ENCODE assay signal across 19 mouse cellular contexts in the genomic region with DNA sequence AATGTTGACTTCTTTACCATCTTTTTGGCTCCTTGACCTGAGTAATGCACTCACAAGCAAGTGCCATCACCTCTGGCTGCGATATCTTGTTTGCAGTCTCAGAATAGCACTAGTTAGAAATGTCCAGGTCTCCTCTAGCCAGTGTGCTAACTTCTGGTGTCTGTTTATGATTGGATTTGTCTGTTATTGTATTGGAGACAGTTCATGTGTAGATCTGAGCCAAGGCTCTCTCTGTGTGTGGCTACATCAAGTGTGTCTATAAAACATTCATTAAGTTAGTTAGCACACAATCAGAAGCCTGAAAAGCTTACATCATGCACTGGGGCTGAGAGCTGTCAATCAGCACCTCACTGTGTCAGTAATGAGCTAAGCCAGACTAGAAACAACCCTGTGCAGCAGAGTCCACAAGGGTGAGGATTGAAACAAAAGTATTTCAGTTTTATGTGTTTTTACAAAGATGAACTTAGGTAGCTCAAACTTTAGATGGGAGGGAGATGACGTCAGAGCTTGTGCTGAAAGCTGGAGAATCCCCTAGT.
DNase-seq lines count a peak whose midpoint lies in the region; ATAC-seq and TF ChIP-seq lines count a peak whose summit lies in the region.
"Had no signal": no experiment of that assay in that cellular context is flagged by ENCODE, and none has a peak within 500 bp of the region (broad histone marks: within the 10 kb centered on the region; RNA-seq: fewer than 3 reads in every experiment).

No protein-coding gene starts in this region.

- TF ChIP-seq CTCF in lung, embryonic 14.5 days (IDR thresholded peaks at IDR 0.05; ENCODE audit: low read depth), result no peak
- TF ChIP-seq CTCF in stomach, postnatal 0 days (IDR thresholded peaks at IDR 0.05; ENCODE audit: low read depth), result 0 out of 2 replicates have a peak, but pooled peaks have one; percentile 14

- TF ChIP-seq EP300 in stomach, postnatal 0 days (optimal IDR thresholded peaks at IDR 0.05), result no peak

- H3K9ac ChIP-seq in forebrain, embryonic 13.5 days, result no peak overlapping the region
- no peak overlapping the region for H3K9ac ChIP-seq in forebrain, embryonic 12.5 days
- H3K9ac ChIP-seq in lung, embryonic 14.5 days, result no peak overlapping the region
- no peak overlapping the region for H3K9ac ChIP-seq in stomach, postnatal 0 days (ENCODE audit: low read length)
- H3K9ac ChIP-seq: hindbrain, embryonic 15.5 days; liver, embryonic 12.5 days; neural tube, embryonic 13.5 days had no signal

- 67% methylated on average over 2 of the region's 2 CpGs for WGBS in forebrain, embryonic 13.5 days
- WGBS in forebrain, embryonic 12.5 days, result 68% methylated on average over 2 of the region's 2 CpGs
- 33% methylated on average over 2 of the region's 2 CpGs for WGBS in lung, embryonic 14.5 days
- WGBS in stomach, postnatal 0 days, result 26% methylated on average over 2 of the region's 2 CpGs

- no peaks in the 10 kb centered on the region for H3K4me1 ChIP-seq in forebrain, embryonic 13.5 days
- H3K4me1 ChIP-seq in forebrain, embryonic 12.5 days, result no peaks in the 10 kb centered on the region
- H3K4me1 ChIP-seq in lung, embryonic 14.5 days (ENCODE audit: insufficient read depth), result no peaks in the 10 kb centered on the region
- H3K4me1 ChIP-seq in stomach, postnatal 0 days (replicated peaks; ENCODE audit: control insufficient read depth, insufficient read depth), result no peaks in the 10 kb centered on the region
- H3K4me1 ChIP-seq: hindbrain, embryonic 15.5 days; liver, embryonic 12.5 days; neural tube, embryonic 13.5 days had no signal

- H3K27me3 ChIP-seq in forebrain, embryonic 13.5 days, result no peaks in the 10 kb centered on the region
- no peaks in the 10 kb centered on the region for H3K27me3 ChIP-seq in forebrain, embryonic 12.5 days
- no peaks in the 10 kb centered on the region for H3K27me3 ChIP-seq in lung, embryonic 14.5 days (ENCODE audit: insufficient read depth, low read length)
- no peaks in the 10 kb centered on the region for H3K27me3 ChIP-seq in stomach, postnatal 0 days (ENCODE audit: control insufficient read depth, insufficient read depth, low read length)
- H3K27me3 ChIP-seq: hindbrain, embryonic 15.5 days; liver, embryonic 12.5 days; neural tube, embryonic 13.5 days had no signal

- no peak overlapping the region for H3K4me2 ChIP-seq in forebrain, embryonic 13.5 days
- no peak overlapping the region for H3K4me2 ChIP-seq in forebrain, embryonic 12.5 days
- no peak overlapping the region for H3K4me2 ChIP-seq in lung, embryonic 14.5 days
- H3K4me2 ChIP-seq in stomach, postnatal 0 days (replicated peaks; ENCODE audit: low read depth), result no peak overlapping the region
- H3K4me2 ChIP-seq: hindbrain, embryonic 15.5 days; liver, embryonic 12.5 days; neural tube, embryonic 13.5 days had no signal

- no peaks in the 10 kb centered on the region for H3K36me3 ChIP-seq in forebrain, embryonic 13.5 days (ENCODE audit: poor library complexity, severe bottlenecking)
- H3K36me3 ChIP-seq in forebrain, embryonic 12.5 days (replicated peaks), result no peaks in the 10 kb centered on the region
- H3K36me3 ChIP-seq in lung, embryonic 14.5 days (ENCODE audit: insufficient read depth), result no peaks in the 10 kb centered on the region
- no peaks in the 10 kb centered on the region for H3K36me3 ChIP-seq in stomach, postnatal 0 days (ENCODE audit: control insufficient read depth, insufficient read depth, low read length)
- H3K36me3 ChIP-seq: hindbrain, embryonic 15.5 days; liver, embryonic 12.5 days; neural tube, embryonic 13.5 days had no signal

- H3K4me3 ChIP-seq in forebrain, embryonic 13.5 days, result no peak overlapping the region
- no peak overlapping the region for H3K4me3 ChIP-seq in forebrain, embryonic 12.5 days (replicated peaks)
- no peak overlapping the region for H3K4me3 ChIP-seq in lung, embryonic 14.5 days (ENCODE audit: low read depth, low read length)
- H3K4me3 ChIP-seq in stomach, postnatal 0 days (ENCODE audit: low read depth, low read length), result no peak overlapping the region
- H3K4me3 ChIP-seq: hindbrain, embryonic 15.5 days; liver, embryonic 12.5 days; megakaryocyte, embryonic 14.5 days; neural tube, embryonic 13.5 days had no signal

- no peak overlapping the region for H3K27ac ChIP-seq in forebrain, embryonic 13.5 days
- no peak overlapping the region for H3K27ac ChIP-seq in forebrain, embryonic 12.5 days
- no peak overlapping the region for H3K27ac ChIP-seq in lung, embryonic 14.5 days (ENCODE audit: low read depth)
- peak overlapping the region; percentile 35; the same call in 1 of the 2 replicates for H3K27ac ChIP-seq in stomach, postnatal 0 days (replicated peaks)
- H3K27ac ChIP-seq: hindbrain, embryonic 15.5 days; liver, embryonic 12.5 days; neural tube, embryonic 13.5 days had no signal

- H3K9me3 ChIP-seq in forebrain, embryonic 13.5 days (replicated peaks), result no peaks in the 10 kb centered on the region
- no peaks in the 10 kb centered on the region for H3K9me3 ChIP-seq in forebrain, embryonic 12.5 days
- H3K9me3 ChIP-seq in lung, embryonic 14.5 days (ENCODE audit: low read depth, low read length), result no peaks in the 10 kb centered on the region
- H3K9me3 ChIP-seq in stomach, postnatal 0 days (ENCODE audit: control insufficient read depth, low read length), result no peaks in the 10 kb centered on the region
- H3K9me3 ChIP-seq: hindbrain, embryonic 15.5 days; liver, embryonic 12.5 days; megakaryocyte, embryonic 14.5 days; neural tube, embryonic 13.5 days had no signal

- DNase-seq in lung, embryonic 14.5 days, result peak; percentile 41
- DNase-seq in lung, adult 18-20 months, result no peak
- peak; percentile 19 for DNase-seq in induced T-regulatory cell, adult 2 months (ENCODE audit: low read depth)
- DNase-seq in stomach, postnatal 0 days (ENCODE audit: low spot score), result no peak
- DNase-seq in adrenal gland, postnatal 14 days, result no peak
- no peak for DNase-seq in gastrocnemius, postnatal 4 days (ENCODE audit: low spot score in 2 of 2)
- DNase-seq: cerebellum, postnatal 10 days; gastrocnemius, postnatal 25 days; kidney, adult 8-10 months; layer of hippocampus, postnatal 36 days; thymus, postnatal 14 days had no signal

- 0 out of 2 replicates have a peak, but pooled peaks have one; percentile 38 for ATAC-seq in forebrain, embryonic 13.5 days
- ATAC-seq in forebrain, embryonic 12.5 days (ENCODE audit: low FRiP score), result no peak
- peak; percentile 31; the same call in 1 of the 2 replicates for ATAC-seq in lung, embryonic 14.5 days (ENCODE audit: insufficient read depth)
- ATAC-seq in stomach, postnatal 0 days (ENCODE audit: low FRiP score, low TSS enrichment), result no peak
- ATAC-seq: activated CD4-positive, CD25-positive, alpha-beta regulatory T cell, adult 4 months; liver, embryonic 12.5 days; midbrain, embryonic 16.5 days had no signal

Comparison
In these comparisons a context has a peak if more than half of its experiments do, and no peak if none do; other contexts are left out.
1. ATAC-seq: peak in forebrain, embryonic 13.5 days (single experiment) and lung, embryonic 14.5 days (single experiment); none in forebrain, embryonic 12.5 days (single experiment) and stomach, postnatal 0 days (single experiment).
2. DNase-seq: peak in lung, embryonic 14.5 days (single experiment) and induced T-regulatory cell, adult 2 months (single experiment); none in lung, adult 18-20 months (0 of 2), stomach, postnatal 0 days (single experiment), adrenal gland, postnatal 14 days (single experiment) and gastrocnemius, postnatal 4 days (0 of 2).